9 mouse cellular contexts compared by ENCODE assay signal in the genomic region with DNA sequence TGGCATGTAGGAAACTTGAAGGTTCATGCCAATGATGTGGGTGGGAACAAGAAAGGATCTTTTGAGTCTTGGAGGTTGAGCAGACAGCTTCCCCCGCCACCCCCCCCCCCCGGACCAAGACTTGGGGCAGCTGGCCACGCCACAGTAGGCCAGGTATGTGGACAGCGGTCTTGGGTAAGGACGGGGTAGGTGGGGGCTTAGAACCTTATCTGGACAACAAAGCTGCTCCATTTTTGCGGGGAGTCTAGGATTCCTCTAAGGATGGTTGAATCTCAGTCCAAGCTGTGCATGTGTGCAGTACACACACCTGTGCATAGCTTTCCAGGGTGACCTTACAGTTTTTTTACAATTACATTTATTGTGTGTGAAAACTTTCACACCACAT. TPM values are rescaled to one million over a fixed set of nuclear protein-coding genes. Genes with fewer than 3 reads are reported as not detected.
A peak's percentile ranks its signal among the peaks of the same experiment; 100 is the strongest.
DNase-seq lines count a peak whose midpoint lies in the region; ATAC-seq and TF ChIP-seq lines count a peak whose summit lies in the region.
"Had no signal": no experiment of that assay in that cellular context is flagged by ENCODE, and none has a peak within 500 bp of the region (broad histone marks: within the 10 kb centered on the region; RNA-seq: fewer than 3 reads in every experiment).

No protein-coding gene starts in this region.

- H3K4me3 ChIP-seq in kidney, postnatal 0 days (replicated peaks; ENCODE audit: low read depth, low read length): peak overlapping the region; percentile 31
- peak overlapping the region; percentile 45 for H3K4me3 ChIP-seq in embryonic facial prominence, embryonic 15.5 days (replicated peaks)
- peak overlapping the region; percentile 57 for H3K4me3 ChIP-seq in intestine, embryonic 16.5 days (ENCODE audit: low read length)
- H3K4me3 ChIP-seq in neural tube, embryonic 12.5 days: peak overlapping the region; percentile 47

- ATAC-seq in kidney, postnatal 0 days (replicated peaks; ENCODE audit: low FRiP score, low read depth): no peak; the same call in 1 of the 2 replicates
- no peak for ATAC-seq in embryonic facial prominence, embryonic 15.5 days (ENCODE audit: insufficient number of reproducible peaks, low FRiP score, low TSS enrichment, low read depth)
- ATAC-seq in intestine, embryonic 16.5 days: no peak
- peak; percentile 37; the same call in 1 of the 2 replicates for ATAC-seq in neural tube, embryonic 12.5 days (ENCODE audit: low FRiP score, low read depth)

- no peaks in the 10 kb centered on the region for H3K9me3 ChIP-seq in kidney, postnatal 0 days (replicated peaks; ENCODE audit: low read length)
- H3K9me3 ChIP-seq in embryonic facial prominence, embryonic 15.5 days (replicated peaks): no peaks in the 10 kb centered on the region
- no peaks in the 10 kb centered on the region for H3K9me3 ChIP-seq in intestine, embryonic 16.5 days (ENCODE audit: control insufficient read depth, low read length)
- peaks cover 4% of the 10 kb centered on the region; the same call in 1 of the 2 replicates for H3K9me3 ChIP-seq in neural tube, embryonic 12.5 days

- peaks cover 23% of the 10 kb centered on the region; the same call in 1 of the 2 replicates for H3K36me3 ChIP-seq in kidney, postnatal 0 days (ENCODE audit: insufficient read depth, low read length)
- peaks cover 32% of the 10 kb centered on the region for H3K36me3 ChIP-seq in embryonic facial prominence, embryonic 15.5 days
- peaks cover 7% of the 10 kb centered on the region for H3K36me3 ChIP-seq in intestine, embryonic 16.5 days (ENCODE audit: control insufficient read depth, insufficient read depth, low read length)
- H3K36me3 ChIP-seq in neural tube, embryonic 12.5 days: peaks cover 23% of the 10 kb centered on the region; the same call in 1 of the 2 replicates

- H3K27me3 ChIP-seq in kidney, postnatal 0 days (ENCODE audit: insufficient read depth, low read length): no peaks in the 10 kb centered on the region
- no peaks in the 10 kb centered on the region; the same call in 1 of the 2 replicates for H3K27me3 ChIP-seq in embryonic facial prominence, embryonic 15.5 days
- H3K27me3 ChIP-seq in intestine, embryonic 16.5 days (replicated peaks; ENCODE audit: control insufficient read depth, insufficient read depth, low read length): no peaks in the 10 kb centered on the region
- peaks cover 9% of the 10 kb centered on the region for H3K27me3 ChIP-seq in neural tube, embryonic 12.5 days (replicated peaks)

- peak overlapping the region; percentile 75 for H3K4me2 ChIP-seq in kidney, postnatal 0 days (ENCODE audit: low read length)
- peak overlapping the region; percentile 97 for H3K4me2 ChIP-seq in embryonic facial prominence, embryonic 15.5 days (replicated peaks)
- H3K4me2 ChIP-seq in intestine, embryonic 16.5 days (ENCODE audit: low read depth, low read length): peak overlapping the region; percentile 97
- peak overlapping the region; percentile 93 for H3K4me2 ChIP-seq in neural tube, embryonic 12.5 days (replicated peaks)

- 0 out of 2 replicates have a peak, but pooled peaks cover 14% of the 10 kb centered on the region for H3K4me1 ChIP-seq in kidney, postnatal 0 days (replicated peaks; ENCODE audit: insufficient read depth, low read length)
- peaks cover 14% of the 10 kb centered on the region for H3K4me1 ChIP-seq in embryonic facial prominence, embryonic 15.5 days
- H3K4me1 ChIP-seq in intestine, embryonic 16.5 days (ENCODE audit: control insufficient read depth, insufficient read depth, low read length): peaks cover 12% of the 10 kb centered on the region
- peaks cover 10% of the 10 kb centered on the region for H3K4me1 ChIP-seq in neural tube, embryonic 12.5 days

- no peak overlapping the region for H3K27ac ChIP-seq in kidney, postnatal 0 days
- H3K27ac ChIP-seq in embryonic facial prominence, embryonic 15.5 days (replicated peaks): no peak overlapping the region
- no peak overlapping the region for H3K27ac ChIP-seq in intestine, embryonic 16.5 days (ENCODE audit: low read length)
- no peak overlapping the region for H3K27ac ChIP-seq in neural tube, embryonic 12.5 days

- 0 out of 2 replicates have a peak overlapping the region, but pooled peaks have one; percentile 52 for H3K9ac ChIP-seq in kidney, postnatal 0 days (ENCODE audit: low read depth, low read length)
- peak overlapping the region; percentile 27 for H3K9ac ChIP-seq in embryonic facial prominence, embryonic 15.5 days
- peak overlapping the region; percentile 71 for H3K9ac ChIP-seq in intestine, embryonic 16.5 days (ENCODE audit: low read depth, low read length)
- H3K9ac ChIP-seq in neural tube, embryonic 12.5 days: peak overlapping the region; percentile 52

- WGBS in kidney, postnatal 0 days: 13% methylated on average over 6 of the region's 6 CpGs
- WGBS in embryonic facial prominence, embryonic 15.5 days: 21% methylated on average over 6 of the region's 6 CpGs
- 28% methylated on average over 6 of the region's 6 CpGs for WGBS in intestine, embryonic 16.5 days
- WGBS in neural tube, embryonic 12.5 days: 25% methylated on average over 6 of the region's 6 CpGs

- no peak for DNase-seq in kidney, postnatal 0 days (ENCODE audit: low spot score)
- DNase-seq in kidney, adult 9 months: no peak
- no peak for DNase-seq in spleen, postnatal 4 days (ENCODE audit: low spot score in 2 of 2)
- DNase-seq in adrenal gland, postnatal 36 days: no peak
- DNase-seq in ovary, adult 18-20 months (ENCODE audit: low spot score): no peak

- TF ChIP-seq CTCF in kidney, postnatal 0 days (IDR thresholded peaks at IDR 0.05; ENCODE audit: low read depth): no peak

RNA-seq across cellular contexts. Expression of gene Spata32, which starts 0.3 kb away (rescaled TPM):
- polyA plus RNA-seq in kidney, postnatal 0 days (2015; fragmentation: Nextera tagmentation; extraction: Ambion mirVana): not detected in 2 replicates
- polyA plus RNA-seq in embryonic facial prominence, embryonic 15.5 days (2015; fragmentation: Nextera tagmentation; extraction: Ambion mirVana): not detected in 2 replicates
- not detected in 2 replicates for polyA plus RNA-seq in intestine, embryonic 16.5 days (2015; fragmentation: Nextera tagmentation; extraction: Ambion mirVana)
- polyA plus RNA-seq in neural tube, embryonic 12.5 days (2016; fragmentation: Nextera tagmentation; extraction: Ambion mirVana): 0.18 and 0.31 TPM in 2 replicates
- total RNA-seq in adrenal gland, postnatal 36 days (2021): not detected
- total RNA-seq: megakaryocyte progenitor cell, adult 5-6 weeks had no signal

RNA-seq across cellular contexts. Expression of gene 1700023F06Rik, which starts 10.2 kb away (rescaled TPM):
- polyA plus RNA-seq in kidney, postnatal 0 days (2015; fragmentation: Nextera tagmentation; extraction: Ambion mirVana): 0.37 and 0.47 TPM in 2 replicates
- 1.4 and 2.0 TPM in 2 replicates for polyA plus RNA-seq in embryonic facial prominence, embryonic 15.5 days (2015; fragmentation: Nextera tagmentation; extraction: Ambion mirVana)
- polyA plus RNA-seq in intestine, embryonic 16.5 days (2015; fragmentation: Nextera tagmentation; extraction: Ambion mirVana): 0.57 and 0.83 TPM in 2 replicates
- 0.39 and 0.47 TPM in 2 replicates for polyA plus RNA-seq in neural tube, embryonic 12.5 days (2016; fragmentation: Nextera tagmentation; extraction: Ambion mirVana)
- total RNA-seq in adrenal gland, postnatal 36 days (2021): not detected

RNA-seq across cellular contexts. Expression of gene Fmnl1, which starts 47.6 kb away (rescaled TPM):
- 2.6 and 3.4 TPM in 2 replicates for polyA plus RNA-seq in kidney, postnatal 0 days (2015; fragmentation: Nextera tagmentation; extraction: Ambion mirVana)
- polyA plus RNA-seq in embryonic facial prominence, embryonic 15.5 days (2015; fragmentation: Nextera tagmentation; extraction: Ambion mirVana): 2.7 TPM in 2 replicates
- polyA plus RNA-seq in intestine, embryonic 16.5 days (2015; fragmentation: Nextera tagmentation; extraction: Ambion mirVana): 2.2 and 2.3 TPM in 2 replicates
- polyA plus RNA-seq in neural tube, embryonic 12.5 days (2016; fragmentation: Nextera tagmentation; extraction: Ambion mirVana): 1.7 and 2.1 TPM in 2 replicates
- 10 to 100 TPM; 16.4 to 17.3 TPM for total RNA-seq in adrenal gland, postnatal 36 days (2021)

RNA-seq across cellular contexts. Expression of gene Map3k14, which starts 48.8 kb away (rescaled TPM):
- polyA plus RNA-seq in kidney, postnatal 0 days (2015; fragmentation: Nextera tagmentation; extraction: Ambion mirVana): 3.2 and 3.8 TPM in 2 replicates
- 5.1 and 5.3 TPM in 2 replicates for polyA plus RNA-seq in embryonic facial prominence, embryonic 15.5 days (2015; fragmentation: Nextera tagmentation; extraction: Ambion mirVana)
- 3.1 TPM in 2 replicates for polyA plus RNA-seq in intestine, embryonic 16.5 days (2015; fragmentation: Nextera tagmentation; extraction: Ambion mirVana)
- 3.9 and 4.8 TPM in 2 replicates for polyA plus RNA-seq in neural tube, embryonic 12.5 days (2016; fragmentation: Nextera tagmentation; extraction: Ambion mirVana)
- total RNA-seq in adrenal gland, postnatal 36 days (2021): 1 to 10 TPM; 4.7 to 7.7 TPM
